Mouse (Mus musculus): ENCODE measurements around the gene Fam83g. TPM values are rescaled to one million over a fixed set of nuclear protein-coding genes. Genes with fewer than 3 reads are reported as not detected.
A peak's percentile ranks its signal among the peaks of the same experiment; 100 is the strongest.

Gene Fam83g
- polyA plus RNA-seq, 2 experiments: 3.9 to 4.4 TPM

GRCm38 (mm10) chr11:61665401-61665800 is 18.5 kb upstream of the Fam83g start:
- H3K27me3 ChIP-seq (ENCODE audit: control insufficient read depth, insufficient read depth, low read length): no peaks in the 10 kb centered on the region
- H3K36me3 ChIP-seq (replicated peaks; ENCODE audit: control insufficient read depth, insufficient read depth, low read depth): no peaks in the 10 kb centered on the region
- no peak overlapping the region for H3K27ac ChIP-seq
- TF ChIP-seq CTCF (IDR thresholded peaks at IDR 0.05; ENCODE audit: low read depth) (no peak), EP300 (IDR thresholded peaks at IDR 0.05; ENCODE audit: low read depth) (no peak)
- no peak for ATAC-seq (ENCODE audit: insufficient read depth)
- no peak overlapping the region for H3K4me2 ChIP-seq (ENCODE audit: low read depth)
- H3K4me3 ChIP-seq (ENCODE audit: insufficient read depth in 1 of 2, low read depth in 2 of 2, low read length in 2 of 2): no peak overlapping the region
- no peaks in the 10 kb centered on the region for H3K4me1 ChIP-seq (replicated peaks; ENCODE audit: control insufficient read depth in 2 of 2, insufficient read depth in 2 of 2, low read length in 1 of 2)
- no peaks in the 10 kb centered on the region for H3K9me3 ChIP-seq (ENCODE audit: control insufficient read depth, low read length)
- no peak overlapping the region for H3K9ac ChIP-seq (replicated peaks)
- no peak for DNase-seq (ENCODE audit: low read depth in 3 of 3, low spot score in 3 of 3)
- WGBS (ENCODE audit: insufficient replicate concordance): 67% methylated on average over 4 of the region's 4 CpGs

- no peak for DNase-seq (ENCODE audit: low read depth in 3 of 3, low spot score in 3 of 3)
- no peak overlapping the region for H3K27ac ChIP-seq
- no peak for ATAC-seq (ENCODE audit: insufficient read depth)
Measured at GRCm38 (mm10) chr11:61665991-61666799, 17.7 kb upstream of the Fam83g start.

DNA sequence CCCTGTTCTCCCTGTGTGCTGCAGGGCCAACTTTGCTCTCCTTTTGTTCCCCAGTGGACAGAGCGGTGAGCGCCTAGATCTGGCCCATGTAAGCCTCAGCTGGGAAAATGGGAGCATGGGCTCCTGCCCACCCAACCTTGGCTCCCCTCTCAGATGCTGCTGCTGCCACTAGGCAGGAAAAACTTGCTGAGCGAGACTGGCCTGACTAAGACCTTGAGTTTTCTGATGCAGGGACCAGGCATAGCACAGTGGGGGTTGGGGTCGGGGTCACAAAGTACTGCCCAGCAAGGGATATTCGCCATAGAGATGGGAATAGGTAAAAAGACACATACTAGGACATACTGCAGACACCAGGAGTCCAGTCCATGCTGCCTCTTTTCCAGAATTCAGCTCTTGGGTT is 16.6 kb upstream of the Fam83g start:
- WGBS (ENCODE audit: insufficient replicate concordance): 74% methylated on average over 5 of the region's 5 CpGs
- DNase-seq (ENCODE audit: low read depth in 3 of 3, low spot score in 3 of 3): no peak
- no peak overlapping the region for H3K4me3 ChIP-seq (ENCODE audit: insufficient read depth in 1 of 2, low read depth in 2 of 2, low read length in 2 of 2)
- ATAC-seq (ENCODE audit: insufficient read depth): no peak
- H3K36me3 ChIP-seq (replicated peaks; ENCODE audit: control insufficient read depth, insufficient read depth, low read depth): no peaks in the 10 kb centered on the region
- H3K27ac ChIP-seq: no peak overlapping the region
- H3K4me2 ChIP-seq (ENCODE audit: low read depth): no peak overlapping the region
- no peaks in the 10 kb centered on the region for H3K4me1 ChIP-seq (replicated peaks; ENCODE audit: control insufficient read depth in 2 of 2, insufficient read depth in 2 of 2, low read length in 1 of 2)
- no peak overlapping the region for H3K9ac ChIP-seq (replicated peaks)
- no peaks in the 10 kb centered on the region for H3K9me3 ChIP-seq (ENCODE audit: control insufficient read depth, low read length)
- TF ChIP-seq EP300 (IDR thresholded peaks at IDR 0.05; ENCODE audit: low read depth): no peak
- no peak for TF ChIP-seq CTCF (IDR thresholded peaks at IDR 0.05; ENCODE audit: low read depth)
- H3K27me3 ChIP-seq (ENCODE audit: control insufficient read depth, insufficient read depth, low read length): no peaks in the 10 kb centered on the region

More at GRCm38 (mm10) chr11:61665991-61666799, 17.7 kb upstream of the Fam83g start:
- H3K27me3 ChIP-seq (ENCODE audit: control insufficient read depth, insufficient read depth, low read length): no peaks in the 10 kb centered on the region
- H3K36me3 ChIP-seq (replicated peaks; ENCODE audit: control insufficient read depth, insufficient read depth, low read depth): no peaks in the 10 kb centered on the region
- no peaks in the 10 kb centered on the region for H3K4me1 ChIP-seq (replicated peaks; ENCODE audit: control insufficient read depth in 2 of 2, insufficient read depth in 2 of 2, low read length in 1 of 2)
- H3K9me3 ChIP-seq (ENCODE audit: control insufficient read depth, low read length): no peaks in the 10 kb centered on the region
- H3K4me3 ChIP-seq (ENCODE audit: insufficient read depth in 1 of 2, low read depth in 2 of 2, low read length in 2 of 2): no peak overlapping the region
- TF ChIP-seq EP300 (IDR thresholded peaks at IDR 0.05; ENCODE audit: low read depth) (no peak), CTCF (IDR thresholded peaks at IDR 0.05; ENCODE audit: low read depth) (peak; percentile 91)
- H3K9ac ChIP-seq (replicated peaks): no peak overlapping the region
- no peak overlapping the region for H3K4me2 ChIP-seq (ENCODE audit: low read depth)
- 44% methylated on average over 7 of the region's 7 CpGs for WGBS (ENCODE audit: insufficient replicate concordance)

DNA sequence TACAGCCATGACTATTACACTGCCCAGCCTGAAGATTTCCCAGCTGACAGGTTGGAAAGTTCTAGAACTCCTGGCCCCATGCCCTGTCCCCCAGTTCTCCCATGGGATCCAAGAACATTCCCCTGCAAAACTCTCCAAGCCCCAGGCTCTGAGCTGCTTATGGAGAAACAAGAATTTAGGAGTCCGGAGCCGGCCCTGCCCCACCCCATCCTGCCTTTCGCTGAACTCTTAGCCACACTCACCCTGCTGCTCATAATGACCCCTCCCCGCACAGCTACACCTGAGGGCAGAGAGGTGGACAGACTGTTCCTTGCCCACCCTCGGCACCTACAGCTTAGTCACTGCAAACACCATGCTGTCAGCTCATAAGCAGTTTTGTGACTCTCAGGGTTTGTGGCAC is 16.1 kb upstream of the Fam83g start:
- Histone ChIP-seq H3K27me3 (ENCODE audit: control insufficient read depth, insufficient read depth, low read length) (no peaks in the 10 kb centered on the region), H3K9ac (replicated peaks) (no peak overlapping the region), H3K36me3 (replicated peaks; ENCODE audit: control insufficient read depth, insufficient read depth, low read depth) (no peaks in the 10 kb centered on the region), H3K4me1 (replicated peaks; ENCODE audit: control insufficient read depth in 2 of 2, insufficient read depth in 2 of 2, low read length in 1 of 2) (no peaks in the 10 kb centered on the region), H3K27ac (no peak overlapping the region), H3K4me2 (ENCODE audit: low read depth) (no peak overlapping the region), H3K4me3 (ENCODE audit: insufficient read depth in 1 of 2, low read depth in 2 of 2, low read length in 2 of 2) (no peak overlapping the region), H3K9me3 (ENCODE audit: control insufficient read depth, low read length) (no peaks in the 10 kb centered on the region)
- TF ChIP-seq CTCF (IDR thresholded peaks at IDR 0.05; ENCODE audit: low read depth): no peak
- no peak for TF ChIP-seq EP300 (IDR thresholded peaks at IDR 0.05; ENCODE audit: low read depth)
- DNase-seq (ENCODE audit: low read depth in 3 of 3, low spot score in 3 of 3): no peak
- no peak for ATAC-seq (ENCODE audit: insufficient read depth)
- WGBS (ENCODE audit: insufficient replicate concordance): 73% methylated on average over 5 of the region's 5 CpGs

GRCm38 (mm10) chr11:61669492-61670490 is 14.1 kb upstream of the Fam83g start:
- 57% methylated on average over 14 of the region's 14 CpGs for WGBS (ENCODE audit: insufficient replicate concordance)
- no peaks in the 10 kb centered on the region for H3K36me3 ChIP-seq (replicated peaks; ENCODE audit: control insufficient read depth, insufficient read depth, low read depth)
- no peaks in the 10 kb centered on the region for H3K9me3 ChIP-seq (ENCODE audit: control insufficient read depth, low read length)
- TF ChIP-seq CTCF (IDR thresholded peaks at IDR 0.05; ENCODE audit: low read depth) (no peak), EP300 (IDR thresholded peaks at IDR 0.05; ENCODE audit: low read depth) (no peak)
- H3K27ac ChIP-seq: no peak overlapping the region
- no peak for ATAC-seq (ENCODE audit: insufficient read depth)
- H3K4me2 ChIP-seq (ENCODE audit: low read depth): no peak overlapping the region
- H3K4me3 ChIP-seq (ENCODE audit: insufficient read depth in 1 of 2, low read depth in 2 of 2, low read length in 2 of 2): no peak overlapping the region
- no peaks in the 10 kb centered on the region for H3K4me1 ChIP-seq (replicated peaks; ENCODE audit: control insufficient read depth in 2 of 2, insufficient read depth in 2 of 2, low read length in 1 of 2)
- H3K27me3 ChIP-seq (ENCODE audit: control insufficient read depth, insufficient read depth, low read length): no peaks in the 10 kb centered on the region
- no peak overlapping the region for H3K9ac ChIP-seq (replicated peaks)
- DNase-seq (ENCODE audit: low read depth in 3 of 3, low spot score in 3 of 3): no peak
